8 mouse cellular contexts compared by ENCODE assay signal in the genomic region with DNA sequence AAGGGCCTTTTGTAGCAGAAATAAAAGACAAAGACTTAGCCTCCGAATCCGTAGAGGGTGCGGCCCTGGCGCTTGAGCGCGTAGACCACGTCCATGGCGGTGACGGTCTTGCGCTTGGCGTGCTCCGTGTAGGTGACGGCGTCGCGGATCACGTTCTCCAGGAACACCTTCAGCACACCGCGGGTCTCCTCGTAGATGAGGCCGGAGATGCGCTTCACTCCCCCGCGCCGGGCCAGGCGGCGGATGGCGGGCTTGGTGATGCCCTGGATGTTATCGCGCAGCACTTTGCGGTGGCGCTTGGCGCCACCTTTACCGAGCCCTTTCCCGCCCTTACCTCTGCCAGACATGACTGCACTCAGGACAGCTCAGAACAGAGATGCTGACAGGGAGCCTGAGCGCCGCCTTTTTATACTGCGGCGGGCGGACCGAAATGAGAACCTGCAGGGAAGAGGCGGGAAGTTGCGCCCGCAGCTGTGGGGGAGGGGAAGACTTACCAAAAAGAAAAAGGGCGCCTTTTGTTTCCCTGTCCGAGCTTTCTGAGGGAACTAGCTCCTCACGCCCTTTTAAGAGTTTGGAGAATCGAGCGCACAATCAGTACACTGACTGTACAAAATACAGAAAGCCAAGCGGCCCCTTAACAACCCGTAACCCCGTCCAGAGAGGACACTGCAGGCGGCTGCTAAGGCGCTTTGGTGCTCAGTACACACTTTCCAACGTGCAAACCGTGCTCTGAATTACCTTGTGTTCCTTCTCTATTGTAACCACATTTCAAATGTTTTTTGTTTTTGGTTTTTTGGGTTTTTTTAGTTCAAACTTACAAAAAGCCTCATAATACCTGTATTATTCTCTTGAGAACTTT. TPM values are rescaled to one million over a fixed set of nuclear protein-coding genes. Genes with fewer than 3 reads are reported as not detected.
A peak's percentile ranks its signal among the peaks of the same experiment; 100 is the strongest.
DNase-seq lines count a peak whose midpoint lies in the region; ATAC-seq lines count a peak whose summit lies in the region.
"Not testable (repeated sequence)": the region's sequence is repeated elsewhere in the genome, so short reads cannot be mapped to it uniquely, and the experiment has no call there.

A gene (minus strand): TSS at position 347 of the 859 bp plus-strand sequence.

- not testable (repeated sequence) for H3K4me1 ChIP-seq in intestine, embryonic 15.5 days (replicated peaks)

- intact Hi-C loops in left cerebral cortex, postnatal 14 days (cut with DNase I): loop anchor here (1.0 kb wide), 1 partner anchor 15 kb away; a partner anchor contains a TSS

- WGBS in intestine, embryonic 15.5 days: under 1% methylated on average over 51 of the region's 56 CpGs

- ATAC-seq in intestine, embryonic 15.5 days: peak; percentile 84
- peak; percentile 43 for ATAC-seq in megakaryocyte-erythroid progenitor cell, adult 5-6 weeks (replicated peaks; ENCODE audit: low FRiP score, low TSS enrichment, poor library complexity, severe bottlenecking)

- DNase-seq in adrenal gland, adult 8-10 months: peak; percentile 83
- peak; percentile 91 for DNase-seq in embryo, embryonic 11.5 days (ENCODE audit: low read depth, low spot score)
- peak; percentile 79 to 91 for DNase-seq in gastrocnemius, postnatal 4 days (ENCODE audit: low spot score in 2 of 2)
- peak; percentile 88 to 93 for DNase-seq in left cerebral cortex, postnatal 14 days (ENCODE audit: low spot score in 2 of 2)
- DNase-seq in right cerebral cortex, postnatal 25 days: peak; percentile 94
- DNase-seq in urinary bladder, postnatal 36 days (ENCODE audit: low spot score in 2 of 2): peak; percentile 84 to 89

- not testable (repeated sequence) for H3K9me3 ChIP-seq in intestine, embryonic 15.5 days

- peak within 1 kb of the TSS; percentile 94 for H3K27ac ChIP-seq in intestine, embryonic 15.5 days

- peak within 1 kb of the TSS; percentile 53 for H3K9ac ChIP-seq in intestine, embryonic 15.5 days

- H3K36me3 ChIP-seq in intestine, embryonic 15.5 days: not testable (repeated sequence)

- H3K4me3 ChIP-seq in intestine, embryonic 15.5 days (replicated peaks): peak within 1 kb of the TSS; percentile 44

- H3K4me2 ChIP-seq in intestine, embryonic 15.5 days (replicated peaks): peak within 1 kb of the TSS; percentile 62

- not testable (repeated sequence) for H3K27me3 ChIP-seq in intestine, embryonic 15.5 days (replicated peaks)

RNA-seq across cellular contexts. Expression of the gene that starts here (rescaled TPM):
- 100 to 1,000 TPM in 3 of 4 experiments, 10 to 100 TPM in 1; 68.3 to 123 (median 109) TPM for total RNA-seq in adrenal gland, adult 8-10 months (2022)
- total RNA-seq in gastrocnemius, postnatal 4 days (2021): 1,000 to 10,000 TPM in 1 of 2 experiments, 100 to 1,000 TPM in 1; 854 to 1,164 TPM
- 1.7 and 2.8 TPM in 2 replicates for polyA plus RNA-seq in intestine, embryonic 15.5 days (2015; fragmentation: Nextera tagmentation; extraction: Ambion mirVana)
- 100 to 1,000 TPM; 311 to 320 TPM for total RNA-seq in left cerebral cortex, postnatal 14 days (2021)
- total RNA-seq in megakaryocyte-erythroid progenitor cell, adult 5-6 weeks (2014; fragmentation: Nextera tagmentation): 396 and 799 TPM in 2 replicates
- total RNA-seq in megakaryocyte-erythroid progenitor cell, adult 5-6 weeks (2017): 1,621 and 1,651 TPM in 2 replicates

Comparison
In these comparisons a context has a peak if more than half of its experiments do, and no peak if none do; other contexts are left out.
1. Peak in every context shown above with its lines: DNase-seq, ATAC-seq, H3K4me3 ChIP-seq and H3K27ac ChIP-seq.